Mouse (Mus musculus) stomach, postnatal 0 days (tissue): Measurements from ENCODE around the gene Sap30l.

Source experiments
- CTCF ChIP-seq: IDR thresholded peaks from 2 replicates; pipeline ENCODE4 v1.5.1; 2016; ENCODE audit warnings: antibody characterized with exemption, low read depth, mild to moderate bottlenecking, moderate library complexity
- EP300 ChIP-seq: optimal IDR thresholded peaks from 2 replicates; pipeline ENCODE3; 2016; ENCODE audit warnings: antibody characterized with exemption

DNA sequence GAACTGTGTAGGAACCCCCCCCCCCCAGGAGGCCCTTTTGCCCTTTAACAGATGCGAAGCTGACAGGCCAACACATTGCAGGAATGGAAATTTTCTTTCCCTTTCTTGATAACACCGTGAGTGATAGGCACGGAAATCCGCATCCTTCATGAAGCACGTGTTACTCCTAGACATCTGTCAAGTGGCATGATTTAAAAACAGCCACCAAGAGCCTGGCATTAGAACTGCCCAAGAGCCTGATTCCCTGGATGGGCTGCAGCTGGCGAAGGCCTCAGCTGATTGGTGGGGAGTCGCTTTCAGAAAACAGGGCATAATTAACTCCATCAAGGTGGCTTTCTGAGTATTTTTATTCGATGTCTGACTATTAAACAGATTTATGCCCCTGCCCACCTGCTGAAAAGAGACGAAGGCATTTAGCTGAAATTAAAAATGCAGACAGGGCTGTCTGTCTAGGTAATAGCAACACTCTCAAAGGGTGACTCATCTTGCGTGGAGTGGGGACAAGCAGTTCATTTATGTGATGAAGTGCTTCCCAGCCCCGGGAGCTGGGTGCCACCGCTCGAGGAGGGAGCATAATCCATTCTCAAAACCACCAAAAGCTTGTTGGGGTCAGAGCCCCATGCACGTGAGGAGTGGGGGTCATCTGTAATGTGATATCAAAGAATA, 47.8 kb upstream of the Sap30l start:
- TF ChIP-seq CTCF, result no peak
- TF ChIP-seq EP300, result no peak
